Mouse (Mus musculus) kidney, embryonic 15.5 days (tissue): ENCODE results near the gene Gm6020. TPM values are rescaled to one million over a fixed set of nuclear protein-coding genes. Genes with fewer than 3 reads are reported as not detected.
A peak's percentile ranks its signal among the peaks of the same experiment; 100 is the strongest.
"Not testable (repeated sequence)": the region's sequence is repeated elsewhere in the genome, so short reads cannot be mapped to it uniquely, and the experiment has no call there.

ENCODE experiments used
- ATAC-seq: fragments of 200-750 bp; cut with Nextera tagmentation; replicated peaks from 2 replicates; pipeline ENCODE4 v1.8.0; 2017; ENCODE audit warnings: moderate TSS enrichment; ENCODE audit not compliant: low FRiP score
- H3K27ac ChIP-seq: fragments of 300-500 bp; sonication (generic); 2 replicates; pipeline ENCODE4 v1.5.1; 2015; ENCODE audit warnings: mild to moderate bottlenecking, inconsistent platforms
- H3K27me3 ChIP-seq: fragments of 300-500 bp; sonication (generic); 2 replicates; pipeline ENCODE4 v1.6.1; 2015; ENCODE audit warnings: inconsistent platforms
- H3K36me3 ChIP-seq: fragments of 300-500 bp; sonication (generic); 2 replicates; pipeline ENCODE4 v1.6.1; 2015; ENCODE audit warnings: inconsistent platforms
- H3K4me1 ChIP-seq: fragments of 300-500 bp; sonication (generic); 2 replicates; pipeline ENCODE4 v1.6.1; 2015; ENCODE audit warnings: inconsistent platforms
- H3K4me2 ChIP-seq: fragments of 300-500 bp; sonication (generic); 2 replicates; pipeline ENCODE4 v1.6.1; 2015; ENCODE audit warnings: moderate library complexity, mild to moderate bottlenecking, inconsistent platforms
- H3K4me3 ChIP-seq: fragments of 300-500 bp; sonication (generic); replicated peaks from 2 replicates; pipeline ENCODE4 v1.5.1; 2015; ENCODE audit warnings: mild to moderate bottlenecking, inconsistent platforms
- H3K9ac ChIP-seq: fragments of 300-500 bp; sonication (generic); 2 replicates; pipeline ENCODE4 v1.6.1; 2015; ENCODE audit warnings: mild to moderate bottlenecking, inconsistent platforms
- H3K9me3 ChIP-seq: fragments of 300-500 bp; sonication (generic); replicated peaks from 2 replicates; pipeline ENCODE4 v1.6.1; 2016; ENCODE audit warnings: inconsistent platforms
- WGBS: fragments of 180-500 bp; shearing (Covaris S2); methylation state at CpG from one replicate; pipeline ENCODE4 v1.1.7; 2015; ENCODE audit warnings: mixed read lengths; 5-methylcytosine and 5-hydroxymethylcytosine counted together
- polyA plus RNA-seq: library from polyadenylated mRNA; unstranded; fragments of >200 nt; fragmentation: Nextera tagmentation; extraction: Ambion mirVana; gene quantifications from 2 replicates; pipeline ENCODE4 v1.2.1, GENCODE M21; 2015

Gm6020 gene
- not detected in 2 replicates for polyA plus RNA-seq

DNA sequence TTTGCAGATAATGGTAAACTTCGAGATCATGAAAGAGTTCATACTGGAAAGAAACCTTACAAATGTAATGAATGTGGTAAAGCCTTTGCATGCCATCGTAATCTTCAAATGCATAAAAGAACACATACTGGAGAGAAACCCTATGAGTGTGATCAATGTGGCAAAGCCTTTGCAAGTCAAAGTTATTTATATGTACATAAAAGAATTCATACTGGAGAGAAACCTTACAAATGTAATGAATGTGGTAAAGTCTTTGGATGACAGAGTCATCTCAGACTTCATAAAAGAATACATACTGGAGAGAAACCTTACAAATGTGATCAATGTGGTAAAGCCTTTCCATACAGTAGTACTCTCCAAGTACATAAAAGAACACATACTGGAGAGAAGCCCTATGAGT is at the start of gene Gm6020:
Gm6020 (plus strand) TSS at position 301 of the 400 bp plus-strand sequence.
- not testable (repeated sequence) for H3K27ac ChIP-seq, H3K4me2 ChIP-seq, H3K4me3 ChIP-seq, ATAC-seq, H3K9ac ChIP-seq, H3K4me1 ChIP-seq, H3K27me3 ChIP-seq, H3K36me3 ChIP-seq
- 82% methylated on average over 2 of the region's 2 CpGs for WGBS
- peaks cover 20% of the 10 kb centered on the region; the same call in 1 of the 2 replicates for H3K9me3 ChIP-seq

DNA sequence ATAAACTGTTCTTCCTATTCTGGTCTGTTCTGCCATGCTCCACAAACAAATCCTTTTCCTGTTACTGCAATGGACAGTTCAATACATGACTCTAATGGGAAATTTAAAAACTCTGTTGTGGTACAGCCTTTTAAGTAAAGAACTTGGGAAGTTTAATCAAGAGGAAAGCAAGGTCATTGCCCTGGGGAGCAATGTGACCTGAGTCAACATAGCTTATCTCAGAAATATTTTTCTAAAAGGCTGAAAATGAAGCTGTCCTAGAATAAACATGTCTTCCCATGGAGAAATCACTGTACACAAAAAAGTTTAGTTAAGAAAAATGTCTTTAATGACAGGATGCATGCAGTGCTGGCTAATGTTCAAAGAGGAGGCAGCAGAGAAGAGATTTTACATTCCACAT is 45.0 kb upstream of the Gm6020 start:
- no peak overlapping the region for H3K4me3 ChIP-seq

DNA sequence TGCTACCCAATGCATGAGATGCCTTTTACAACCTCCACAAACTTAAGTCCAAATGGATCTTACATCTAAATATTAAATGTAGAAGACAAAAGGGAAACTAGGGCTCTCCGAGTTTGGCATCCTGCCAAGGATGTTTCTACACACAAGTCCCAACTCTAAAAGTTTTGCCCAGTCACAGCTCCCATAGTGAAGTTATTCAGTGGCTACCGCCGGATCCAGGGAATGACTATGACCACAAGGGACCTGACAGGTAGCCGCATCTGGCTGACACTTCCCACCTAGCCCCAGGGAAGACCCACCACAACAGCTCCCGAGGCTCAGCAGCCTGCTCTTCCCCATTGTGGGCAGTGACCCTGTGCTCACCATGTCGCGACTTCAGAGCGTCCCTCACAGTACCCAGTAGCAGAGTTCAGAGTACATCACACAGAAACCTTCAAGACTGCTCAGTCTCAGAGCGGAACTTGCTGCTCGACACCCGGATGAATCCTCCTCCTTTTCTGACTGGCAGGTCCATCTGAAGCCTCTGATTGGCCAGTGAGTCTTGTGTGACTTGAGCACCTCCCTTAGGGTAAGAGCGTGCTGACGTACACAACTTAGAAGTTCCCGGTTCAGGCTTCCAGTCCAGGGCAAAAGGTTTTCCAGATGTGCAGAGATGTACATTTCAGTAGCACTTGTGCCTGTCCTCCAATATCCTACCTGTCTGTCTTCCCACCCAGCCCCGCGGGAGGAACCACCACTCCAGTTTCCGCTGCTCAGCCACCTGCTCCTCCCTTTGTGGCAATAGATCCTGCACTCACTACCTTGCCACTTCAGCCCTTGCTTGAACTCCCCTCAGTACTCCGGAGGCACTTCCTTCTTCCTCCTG is 43.1 kb upstream of the Gm6020 start, which contains the start of gene Zfp950:
Zfp950 (minus strand) TSS at position 499 of the 865 bp plus-strand sequence.
- peak within 1 kb of the TSS; percentile 90 for H3K4me3 ChIP-seq
- ATAC-seq = peak; percentile 100
- H3K4me2 ChIP-seq = peak within 1 kb of the TSS; percentile 82
- H3K27ac ChIP-seq = peak within 1 kb of the TSS; percentile 78
- H3K9ac ChIP-seq = peak within 1 kb of the TSS; percentile 72
- peaks cover 5% of the 10 kb centered on the region; the same call in 1 of the 2 replicates for H3K36me3 ChIP-seq
- under 1% methylated on average over 18 of the region's 18 CpGs for WGBS
- H3K27me3 ChIP-seq = no peaks in the 10 kb centered on the region
- no peaks in the 10 kb centered on the region for H3K9me3 ChIP-seq
- peaks cover 17% of the 10 kb centered on the region for H3K4me1 ChIP-seq

More for the DNA sequence above, 45.0 kb upstream of the Gm6020 start:
- Histone ChIP-seq H3K27me3 (no peaks in the 10 kb centered on the region), H3K9me3 (no peaks in the 10 kb centered on the region), H3K36me3 (peaks cover 10% of the 10 kb centered on the region; the same call in 1 of the 2 replicates), H3K9ac (no peak overlapping the region), H3K4me1 (peaks cover 17% of the 10 kb centered on the region), H3K4me2 (no peak overlapping the region), H3K27ac (no peak overlapping the region)
- no peak for ATAC-seq

DNA sequence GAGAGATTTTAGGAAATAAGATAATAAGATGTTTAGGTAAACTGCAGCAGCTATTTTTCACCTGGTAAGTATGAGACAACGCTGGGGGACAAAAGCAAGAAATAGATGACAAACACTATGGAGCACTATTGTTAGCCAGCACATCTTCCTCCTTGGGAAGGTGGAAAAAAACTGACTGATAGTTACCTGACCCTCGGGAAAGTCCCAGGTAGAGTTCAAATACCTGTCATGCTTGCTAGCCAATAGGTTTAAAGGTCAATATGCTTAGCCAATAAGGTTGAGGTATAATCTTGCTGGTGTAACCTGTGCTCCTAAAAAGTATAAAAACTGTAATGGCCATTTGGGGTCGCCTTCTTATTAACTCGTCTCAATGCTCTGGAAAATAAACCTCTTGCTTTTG is 42.4 kb upstream of the Gm6020 start:
- Histone ChIP-seq H3K27me3 (no peaks in the 10 kb centered on the region), H3K4me1 (peaks cover 17% of the 10 kb centered on the region), H3K36me3 (peaks cover 5% of the 10 kb centered on the region; the same call in 1 of the 2 replicates), H3K9me3 (no peaks in the 10 kb centered on the region), H3K4me2 (peak overlapping the region; percentile 82), H3K27ac (peak overlapping the region; percentile 78; the same call in 1 of the 2 replicates), H3K9ac (peak overlapping the region; percentile 72), H3K4me3 (peak overlapping the region; percentile 90)
- ATAC-seq = no peak
- WGBS = 18% methylated on average over 4 of the region's 4 CpGs

DNA sequence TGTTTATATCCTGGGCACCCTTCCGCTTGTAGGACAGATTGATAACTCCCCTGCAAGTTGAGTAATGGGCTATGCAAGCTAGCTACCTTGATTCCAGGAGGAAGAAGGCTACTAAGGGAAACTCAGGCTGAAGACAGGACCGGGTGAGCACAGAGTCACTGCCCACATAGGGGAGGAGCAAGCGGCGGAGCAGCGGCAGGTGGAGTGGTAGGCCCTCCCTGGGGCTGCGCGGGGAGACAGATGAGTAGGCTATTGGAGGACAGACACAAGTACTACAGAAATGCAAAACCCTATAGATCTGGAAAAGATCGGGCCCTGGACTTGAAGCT is 32.4 kb upstream of the Gm6020 start:
- 0 out of 2 replicates have a peak, but pooled peaks cover 13% of the 10 kb centered on the region for H3K27me3 ChIP-seq
- H3K36me3 ChIP-seq = no peaks in the 10 kb centered on the region
- 0 out of 2 replicates have a peak, but pooled peaks cover 3% of the 10 kb centered on the region for H3K4me1 ChIP-seq
- 5% methylated on average over 8 of the region's 8 CpGs for WGBS
- peak overlapping the region; percentile 87 for H3K4me2 ChIP-seq
- H3K9ac ChIP-seq = peak overlapping the region; percentile 37; the same call in 1 of the 2 replicates
- no peaks in the 10 kb centered on the region for H3K9me3 ChIP-seq
- H3K4me3 ChIP-seq = peak overlapping the region; percentile 52
- H3K27ac ChIP-seq = no peak overlapping the region
- peak; percentile 94 for ATAC-seq

DNA sequence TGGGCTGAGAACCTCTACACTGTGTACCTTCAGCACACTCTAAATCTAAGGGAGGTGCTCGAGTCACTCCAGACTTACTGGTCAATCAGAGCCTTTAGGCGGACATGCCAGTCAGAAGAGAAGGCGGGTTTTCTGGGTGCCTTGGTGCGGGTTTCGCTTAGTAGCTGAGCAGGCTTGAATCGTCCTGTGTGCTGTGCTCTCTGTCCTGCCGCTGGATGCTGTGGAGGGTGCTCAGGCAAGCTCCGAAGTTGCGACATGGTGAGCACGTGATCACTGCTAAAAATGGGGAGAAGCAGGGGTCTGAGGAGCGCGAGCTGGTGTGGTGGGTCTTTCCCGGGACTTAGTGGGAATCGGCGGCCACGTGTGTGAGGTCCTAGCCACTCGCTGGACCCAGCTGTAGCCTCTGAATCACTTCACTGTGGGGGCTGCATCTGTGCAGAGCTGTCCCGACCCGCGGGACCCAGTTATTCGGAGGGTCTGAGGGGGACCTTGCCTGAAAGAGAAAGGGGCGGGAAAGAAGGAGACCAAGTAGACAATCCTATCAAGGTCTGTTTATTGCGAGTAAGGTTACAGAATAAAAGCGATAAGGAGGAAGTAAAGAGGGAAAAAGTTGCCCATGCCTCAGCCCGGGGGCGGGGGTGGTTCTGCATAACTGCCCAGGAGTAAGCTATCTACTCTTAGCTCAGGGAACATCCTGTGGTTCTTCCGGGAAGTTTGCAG is 31.8 kb upstream of the Gm6020 start:
- Histone ChIP-seq H3K36me3 (no peaks in the 10 kb centered on the region), H3K9ac (peak overlapping the region; percentile 37; the same call in 1 of the 2 replicates), H3K9me3 (no peaks in the 10 kb centered on the region), H3K4me1 (0 out of 2 replicates have a peak, but pooled peaks cover 3% of the 10 kb centered on the region), H3K4me3 (peak overlapping the region; percentile 52), H3K4me2 (peak overlapping the region; percentile 87), H3K27ac (no peak overlapping the region), H3K27me3 (0 out of 2 replicates have a peak, but pooled peaks cover 13% of the 10 kb centered on the region)
- ATAC-seq = peak; percentile 89
- WGBS = 4% methylated on average over 27 of the region's 27 CpGs

DNA sequence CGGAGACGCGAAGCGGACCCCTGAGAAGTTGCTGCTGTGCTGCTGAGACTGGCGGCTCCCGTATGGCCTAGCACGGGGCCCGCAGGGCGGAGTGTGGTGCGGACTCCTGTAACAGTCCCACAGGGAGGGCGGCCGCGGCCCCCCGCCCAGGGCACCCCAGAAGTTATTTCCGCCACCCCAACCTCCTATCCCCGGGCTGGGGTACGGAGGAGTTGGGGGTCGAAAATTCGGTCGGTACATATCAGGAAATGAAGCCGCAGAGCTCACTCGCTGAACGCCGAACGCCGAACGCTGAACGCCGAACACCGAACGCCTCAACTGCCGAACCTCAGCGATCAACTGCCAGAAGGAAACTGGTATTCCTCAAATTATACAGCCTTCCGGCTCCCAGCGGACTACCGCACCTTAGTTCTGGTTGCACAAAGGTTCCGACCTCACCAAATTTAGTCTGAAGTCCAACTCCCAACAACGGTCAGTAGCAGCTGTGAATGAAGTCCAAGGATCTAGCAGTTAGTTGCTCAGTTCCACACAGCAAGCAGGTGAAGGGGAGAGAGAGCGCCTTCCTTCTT is 7.8 kb upstream of the Gm6020 start, which contains the start of gene Gm7102:
Gm7102 (minus strand) TSS at position 554 of the 569 bp plus-strand sequence.
- H3K36me3 ChIP-seq = no peaks in the 10 kb centered on the region
- no peak within 1 kb of the TSS for H3K27ac ChIP-seq
- no peaks in the 10 kb centered on the region for H3K27me3 ChIP-seq
- H3K4me2 ChIP-seq = peak within 1 kb of the TSS; percentile 65
- no peak; the same call in 1 of the 2 replicates for ATAC-seq
- H3K4me3 ChIP-seq = peak within 1 kb of the TSS; percentile 46
- 26% methylated on average over 39 of the region's 39 CpGs for WGBS
- H3K4me1 ChIP-seq = no peaks in the 10 kb centered on the region
- H3K9me3 ChIP-seq = 0 out of 2 replicates have a peak, but pooled peaks cover 2% of the 10 kb centered on the region
- 0 out of 2 replicates have a peak within 1 kb of the TSS, but pooled peaks have one; percentile 36 for H3K9ac ChIP-seq

DNA sequence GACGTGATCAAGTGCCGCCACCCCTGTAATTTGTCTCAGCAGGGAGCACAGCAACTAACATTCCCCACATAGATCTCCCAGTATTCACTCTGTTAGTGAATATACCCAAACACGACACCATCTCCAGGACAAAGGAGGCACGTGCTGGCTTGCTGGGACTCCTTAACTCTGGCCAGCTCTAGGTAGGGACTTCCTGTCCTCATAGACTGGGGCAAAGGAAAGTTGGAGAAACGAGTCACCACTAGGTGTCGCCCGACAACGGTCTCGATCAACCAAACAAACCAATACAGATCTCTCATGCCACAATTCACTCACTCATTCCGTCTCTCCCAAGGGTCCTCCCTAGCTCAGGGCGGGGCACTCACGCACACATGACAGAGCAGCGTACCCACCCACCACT is 15.6 kb downstream of the Gm6020 start:
- no peak overlapping the region for H3K27ac ChIP-seq
- no peaks in the 10 kb centered on the region for H3K9me3 ChIP-seq
- 15% methylated on average over 13 of the region's 13 CpGs for WGBS
- H3K9ac ChIP-seq = no peak overlapping the region
- no peak overlapping the region for H3K4me3 ChIP-seq
- no peak overlapping the region for H3K4me2 ChIP-seq
- ATAC-seq = no peak
- no peaks in the 10 kb centered on the region for H3K27me3 ChIP-seq
- no peaks in the 10 kb centered on the region for H3K4me1 ChIP-seq
- no peaks in the 10 kb centered on the region for H3K36me3 ChIP-seq

DNA sequence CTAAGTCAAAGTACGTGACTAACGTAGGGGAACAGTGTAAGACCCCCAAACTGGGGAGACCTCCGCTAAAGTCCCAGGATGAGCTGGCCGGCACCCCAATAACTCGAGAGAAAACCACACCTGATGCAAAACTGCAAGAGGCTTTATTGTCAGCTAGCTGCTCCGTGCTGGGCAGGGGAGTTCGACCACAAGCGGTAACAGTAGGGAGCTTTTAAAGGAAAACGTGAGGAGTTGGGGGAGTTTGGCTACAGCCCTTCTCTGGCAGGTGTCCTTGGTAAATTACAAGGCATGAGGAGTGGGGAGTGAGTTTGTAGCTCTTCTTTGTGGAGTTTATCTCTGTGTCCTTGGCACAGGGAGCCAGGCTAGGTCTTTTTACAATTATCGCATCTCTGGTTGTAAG is 16.1 kb downstream of the Gm6020 start:
- Histone ChIP-seq H3K9ac (no peak overlapping the region), H3K4me2 (no peak overlapping the region), H3K27ac (no peak overlapping the region), H3K9me3 (no peaks in the 10 kb centered on the region), H3K36me3 (no peaks in the 10 kb centered on the region), H3K4me3 (no peak overlapping the region), H3K4me1 (no peaks in the 10 kb centered on the region), H3K27me3 (no peaks in the 10 kb centered on the region)
- WGBS = 19% methylated on average over 10 of the region's 10 CpGs
- ATAC-seq = no peak

DNA sequence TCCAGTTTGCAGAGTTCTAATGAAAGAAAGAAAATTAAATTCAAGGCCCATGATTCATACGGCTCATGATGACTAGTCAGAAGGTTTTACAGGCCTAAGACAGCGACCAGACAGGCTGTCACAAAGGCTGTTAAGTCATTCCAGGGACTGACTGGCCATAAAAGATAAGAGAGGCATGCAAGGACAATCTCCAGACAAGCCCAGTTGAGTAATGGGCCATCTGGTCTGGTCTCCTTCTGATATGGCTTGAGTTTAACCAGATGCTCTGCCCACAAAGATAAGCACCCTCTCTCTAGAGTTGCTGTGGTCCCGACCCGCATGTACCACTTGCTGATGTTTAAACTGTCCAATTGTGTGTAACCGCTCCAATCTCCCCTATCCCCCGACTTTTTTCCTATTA is 23.8 kb downstream of the Gm6020 start:
- 72% methylated on average over 6 of the region's 6 CpGs for WGBS
- ATAC-seq, H3K27me3 ChIP-seq, H3K9me3 ChIP-seq, H3K4me1 ChIP-seq, H3K27ac ChIP-seq, H3K4me2 ChIP-seq, H3K36me3 ChIP-seq, H3K4me3 ChIP-seq, H3K9ac ChIP-seq: not testable (repeated sequence)

DNA sequence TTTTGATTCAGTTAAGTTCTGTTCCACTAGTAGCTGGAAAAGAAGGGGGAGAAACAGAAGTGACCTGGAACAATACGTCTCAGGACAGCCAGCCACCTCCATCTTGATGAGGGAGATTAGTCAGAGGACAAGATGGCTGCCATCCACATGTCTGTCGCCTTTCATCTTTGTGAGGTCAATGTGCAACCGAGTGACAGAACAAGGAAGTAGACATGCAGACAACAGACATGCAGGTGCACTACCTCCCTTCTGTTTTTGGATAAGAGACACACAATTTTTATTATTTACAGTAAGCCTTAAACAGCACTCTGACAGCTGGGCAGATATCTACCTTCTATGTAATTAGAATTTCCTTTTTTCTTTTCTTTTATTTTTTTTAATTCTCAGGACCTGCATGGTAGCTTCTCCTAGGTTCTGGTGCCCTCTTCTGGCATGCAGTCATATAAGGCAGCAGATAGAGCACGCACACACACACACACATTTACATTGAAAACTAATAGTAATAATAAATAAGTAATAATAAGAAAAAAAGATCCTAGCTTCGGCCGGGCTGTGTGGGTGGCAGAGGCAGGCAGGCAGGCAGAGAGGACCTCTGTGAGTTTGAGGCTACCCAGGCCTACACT is 40.1 kb downstream of the Gm6020 start:
- 91% methylated on average over 6 of the region's 6 CpGs for WGBS
- H3K4me1 ChIP-seq = peaks cover 18% of the 10 kb centered on the region
- H3K36me3 ChIP-seq = no peaks in the 10 kb centered on the region
- peaks cover 6% of the 10 kb centered on the region; the same call in 1 of the 2 replicates for H3K9me3 ChIP-seq
- no peak overlapping the region for H3K4me3 ChIP-seq
- no peak for ATAC-seq
- H3K27me3 ChIP-seq = no peaks in the 10 kb centered on the region
- H3K9ac ChIP-seq = no peak overlapping the region
- no peak overlapping the region for H3K27ac ChIP-seq
- H3K4me2 ChIP-seq = no peak overlapping the region
